Mouse (Mus musculus): ENCODE results near the gene Adamtsl4. TPM values are rescaled to one million over a fixed set of nuclear protein-coding genes. Genes with fewer than 3 reads are reported as not detected.

Adamtsl4 gene
- polyA plus RNA-seq, 1 experiment from 2014 or later, result 0.48 TPM

DNA sequence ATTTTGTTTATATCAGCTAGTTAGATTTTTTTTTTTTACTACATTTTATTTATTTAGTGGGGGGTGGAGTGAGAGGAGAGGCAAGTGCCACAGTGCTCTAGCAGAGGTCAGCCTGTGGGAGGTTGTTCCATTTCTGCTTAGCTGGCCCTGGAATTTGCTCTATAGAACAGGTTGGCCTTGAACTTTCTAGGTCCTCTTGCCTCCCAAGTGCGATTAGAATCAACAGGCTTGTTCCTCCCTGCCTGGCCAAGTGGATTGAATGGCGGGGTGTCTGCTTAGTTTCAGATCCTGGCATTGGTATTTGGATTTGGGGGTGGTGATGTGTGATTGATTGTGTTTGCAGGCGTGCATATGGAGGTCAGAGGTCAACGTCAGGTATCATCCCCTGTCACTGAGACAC is 51.6 kb downstream of the Adamtsl4 start:
- 92% methylated on average over 4 of the region's 4 CpGs for WGBS
- ATAC-seq, result no peak
- Histone ChIP-seq H3K36me3 (ENCODE audit: control insufficient read depth, insufficient read depth) (peaks cover 17% of the 10 kb centered on the region), H3K9ac (replicated peaks; ENCODE audit: low read depth, low read length) (no peak overlapping the region), H3K4me1 (replicated peaks; ENCODE audit: control insufficient read depth, insufficient read depth, low read length) (no peaks in the 10 kb centered on the region), H3K27ac (ENCODE audit: low read length) (no peak overlapping the region), H3K9me3 (ENCODE audit: control insufficient read depth, low read length) (no peaks in the 10 kb centered on the region), H3K4me2 (ENCODE audit: low read length) (no peak overlapping the region), H3K27me3 (replicated peaks; ENCODE audit: control insufficient read depth, insufficient read depth, low read length) (no peaks in the 10 kb centered on the region), H3K4me3 (replicated peaks; ENCODE audit: low read length) (no peak overlapping the region)

DNA sequence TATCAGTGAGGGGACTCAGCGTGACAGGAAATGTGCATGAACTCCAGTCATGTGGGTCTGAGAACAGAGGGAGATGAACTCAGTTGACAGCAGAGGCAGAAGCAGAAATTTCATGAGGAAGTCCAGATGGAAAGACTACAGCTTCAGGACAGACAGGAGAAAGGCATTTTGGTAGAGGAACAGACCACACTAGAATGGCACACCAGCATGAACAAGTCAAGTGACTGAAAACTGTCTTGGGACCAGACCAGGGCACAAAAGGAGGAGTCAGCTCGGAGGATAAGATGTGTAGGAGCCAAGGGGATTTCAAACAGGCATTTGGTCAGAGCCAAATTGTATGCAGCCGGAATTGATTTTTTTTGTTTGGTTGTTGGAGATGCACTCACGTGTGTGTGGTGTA is 52.1 kb downstream of the Adamtsl4 start:
- Histone ChIP-seq H3K4me1 (replicated peaks; ENCODE audit: control insufficient read depth, insufficient read depth, low read length) (no peaks in the 10 kb centered on the region), H3K36me3 (ENCODE audit: control insufficient read depth, insufficient read depth) (peaks cover 21% of the 10 kb centered on the region), H3K4me2 (ENCODE audit: low read length) (no peak overlapping the region), H3K27ac (ENCODE audit: low read length) (no peak overlapping the region), H3K27me3 (replicated peaks; ENCODE audit: control insufficient read depth, insufficient read depth, low read length) (no peaks in the 10 kb centered on the region), H3K4me3 (replicated peaks; ENCODE audit: low read length) (no peak overlapping the region), H3K9me3 (ENCODE audit: control insufficient read depth, low read length) (no peaks in the 10 kb centered on the region), H3K9ac (replicated peaks; ENCODE audit: low read depth, low read length) (no peak overlapping the region)
- 84% methylated on average over 4 of the region's 4 CpGs for WGBS
- ATAC-seq, result no peak

GRCm38 (mm10) chr3:95632648-95633588 is 54.8 kb downstream of the Adamtsl4 start:
- Histone ChIP-seq H3K27ac (ENCODE audit: low read length) (no peak overlapping the region), H3K4me2 (ENCODE audit: low read length) (no peak overlapping the region), H3K27me3 (replicated peaks; ENCODE audit: control insufficient read depth, insufficient read depth, low read length) (no peaks in the 10 kb centered on the region), H3K4me3 (replicated peaks; ENCODE audit: low read length) (no peak overlapping the region), H3K9ac (replicated peaks; ENCODE audit: low read depth, low read length) (no peak overlapping the region), H3K4me1 (replicated peaks; ENCODE audit: control insufficient read depth, insufficient read depth, low read length) (no peaks in the 10 kb centered on the region), H3K36me3 (ENCODE audit: control insufficient read depth, insufficient read depth) (peaks cover 24% of the 10 kb centered on the region), H3K9me3 (ENCODE audit: control insufficient read depth, low read length) (no peaks in the 10 kb centered on the region)
- no peak for ATAC-seq
- WGBS, result 80% methylated on average over 12 of the region's 12 CpGs

DNA sequence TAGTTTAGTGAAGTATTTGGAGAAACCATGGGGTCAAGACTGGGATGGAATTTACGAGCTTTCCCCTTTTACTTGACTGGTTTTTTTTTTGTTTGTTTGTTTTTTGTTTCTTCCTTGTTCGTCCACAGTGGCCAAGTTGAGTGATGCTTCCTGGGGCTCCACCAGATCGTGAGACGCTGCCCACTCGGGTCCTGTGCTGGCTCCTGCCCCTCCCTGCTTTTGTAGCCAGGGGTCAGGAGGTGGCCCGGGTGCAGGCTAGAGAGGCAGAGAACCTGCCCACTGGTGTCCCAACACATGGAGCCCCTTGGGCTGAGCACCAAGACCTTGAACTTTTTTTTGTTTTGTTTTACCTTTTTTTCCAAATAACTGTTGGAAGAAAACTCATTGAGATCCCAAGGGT is 56.4 kb downstream of the Adamtsl4 start:
- Histone ChIP-seq H3K9ac (replicated peaks; ENCODE audit: low read depth, low read length) (no peak overlapping the region), H3K36me3 (ENCODE audit: control insufficient read depth, insufficient read depth) (peaks cover 25% of the 10 kb centered on the region), H3K4me2 (ENCODE audit: low read length) (no peak overlapping the region), H3K9me3 (ENCODE audit: control insufficient read depth, low read length) (no peaks in the 10 kb centered on the region), H3K27me3 (replicated peaks; ENCODE audit: control insufficient read depth, insufficient read depth, low read length) (no peaks in the 10 kb centered on the region), H3K4me3 (replicated peaks; ENCODE audit: low read length) (no peak overlapping the region), H3K4me1 (replicated peaks; ENCODE audit: control insufficient read depth, insufficient read depth, low read length) (peaks cover 7% of the 10 kb centered on the region), H3K27ac (ENCODE audit: low read length) (no peak overlapping the region)
- WGBS, result 89% methylated on average over 6 of the region's 6 CpGs
- ATAC-seq, result no peak

- H3K36me3 ChIP-seq (ENCODE audit: control insufficient read depth, insufficient read depth), result peaks cover 25% of the 10 kb centered on the region
- ATAC-seq, result no peak
- H3K4me2 ChIP-seq (ENCODE audit: low read length), result no peak overlapping the region
- no peak overlapping the region for H3K27ac ChIP-seq (ENCODE audit: low read length)
- no peak overlapping the region for H3K4me3 ChIP-seq (replicated peaks; ENCODE audit: low read length)
- peaks cover 12% of the 10 kb centered on the region for H3K4me1 ChIP-seq (replicated peaks; ENCODE audit: control insufficient read depth, insufficient read depth, low read length)
- H3K9ac ChIP-seq (replicated peaks; ENCODE audit: low read depth, low read length), result no peak overlapping the region
- H3K9me3 ChIP-seq (ENCODE audit: control insufficient read depth, low read length), result no peaks in the 10 kb centered on the region
- H3K27me3 ChIP-seq (replicated peaks; ENCODE audit: control insufficient read depth, insufficient read depth, low read length), result no peaks in the 10 kb centered on the region
- 85% methylated on average over 3 of the region's 3 CpGs for WGBS
Observed at GRCm38 (mm10) chr3:95630856-95631255, 56.9 kb downstream of the Adamtsl4 start.

DNA sequence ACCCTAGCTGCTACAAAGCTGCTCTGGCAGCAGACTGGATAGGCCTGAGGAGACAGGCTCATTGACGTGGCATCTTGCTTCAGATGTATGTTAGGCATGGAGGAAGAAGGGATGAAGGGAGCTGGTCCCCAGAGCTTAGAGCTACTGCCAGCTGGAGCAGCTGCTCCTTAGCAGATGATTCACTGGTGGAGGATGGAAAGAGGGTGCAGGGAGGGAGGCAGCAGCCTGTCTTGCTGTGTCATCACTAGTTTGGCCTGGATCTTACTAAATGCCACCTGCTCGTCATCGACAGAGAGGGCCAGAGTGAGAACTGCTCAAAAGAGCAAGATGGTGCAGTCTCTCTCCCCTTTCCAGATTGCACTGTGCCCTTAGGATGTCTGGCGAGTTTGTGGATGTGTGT is 58.0 kb downstream of the Adamtsl4 start:
- no peak for ATAC-seq
- Histone ChIP-seq H3K4me2 (ENCODE audit: low read length) (no peak overlapping the region), H3K9me3 (ENCODE audit: control insufficient read depth, low read length) (no peaks in the 10 kb centered on the region), H3K27me3 (replicated peaks; ENCODE audit: control insufficient read depth, insufficient read depth, low read length) (no peaks in the 10 kb centered on the region), H3K9ac (replicated peaks; ENCODE audit: low read depth, low read length) (no peak overlapping the region), H3K4me1 (replicated peaks; ENCODE audit: control insufficient read depth, insufficient read depth, low read length) (peaks cover 15% of the 10 kb centered on the region), H3K4me3 (replicated peaks; ENCODE audit: low read length) (no peak overlapping the region), H3K36me3 (ENCODE audit: control insufficient read depth, insufficient read depth) (peaks cover 21% of the 10 kb centered on the region), H3K27ac (ENCODE audit: low read length) (no peak overlapping the region)
- WGBS, result 71% methylated on average over 4 of the region's 4 CpGs

DNA sequence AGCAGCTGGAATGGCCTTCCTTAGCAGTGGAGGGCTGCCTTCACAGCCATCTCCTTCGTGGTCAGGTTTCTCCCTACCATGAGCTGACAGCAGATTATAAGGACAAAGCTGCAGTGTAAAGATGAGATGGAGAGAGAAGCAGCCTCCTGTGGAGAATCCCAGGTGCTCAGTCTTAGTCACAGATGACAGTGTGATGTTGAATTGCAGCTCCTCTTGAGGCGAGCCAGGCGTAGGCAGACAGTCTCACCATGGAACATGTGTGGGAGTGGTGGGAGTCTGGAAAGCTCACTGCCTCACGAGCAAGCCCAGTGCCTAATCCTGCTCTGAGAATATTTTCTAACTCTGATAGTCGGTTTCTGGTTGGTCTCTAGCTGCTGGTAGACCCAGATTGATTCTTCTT is 60.0 kb downstream of the Adamtsl4 start:
- no peak overlapping the region for H3K4me3 ChIP-seq (replicated peaks; ENCODE audit: low read length)
- no peak overlapping the region for H3K9ac ChIP-seq (replicated peaks; ENCODE audit: low read depth, low read length)
- 91% methylated on average over 5 of the region's 5 CpGs for WGBS
- H3K27ac ChIP-seq (ENCODE audit: low read length), result no peak overlapping the region
- no peak for ATAC-seq
- peaks cover 15% of the 10 kb centered on the region for H3K36me3 ChIP-seq (ENCODE audit: control insufficient read depth, insufficient read depth)
- H3K9me3 ChIP-seq (ENCODE audit: control insufficient read depth, low read length), result no peaks in the 10 kb centered on the region
- H3K4me2 ChIP-seq (ENCODE audit: low read length), result no peak overlapping the region
- peaks cover 15% of the 10 kb centered on the region for H3K4me1 ChIP-seq (replicated peaks; ENCODE audit: control insufficient read depth, insufficient read depth, low read length)
- no peaks in the 10 kb centered on the region for H3K27me3 ChIP-seq (replicated peaks; ENCODE audit: control insufficient read depth, insufficient read depth, low read length)

Small RNA genes within 50 kb of the gene (microRNA-seq; reads per million reads assigned to microRNA genes)
- not detected for gene Mir7014

Other genes starting within 250 kb of the Adamtsl4 start
- 3.2 and 8.4 TPM in 2 replicates for gene Ctsk, start 188.7 kb downstream of the Adamtsl4 start, polyA plus RNA-seq (2015; fragmentation: Nextera tagmentation; extraction: Ambion mirVana)
- gene Ctss, start 161.1 kb downstream of the Adamtsl4 start, polyA plus RNA-seq (2015; fragmentation: Nextera tagmentation; extraction: Ambion mirVana), result 11.0 and 11.1 TPM in 2 replicates
- not detected in 2 replicates for gene Hormad1, start 128.2 kb downstream of the Adamtsl4 start, polyA plus RNA-seq (2015; fragmentation: Nextera tagmentation; extraction: Ambion mirVana)
- gene Golph3l, start 99.0 kb downstream of the Adamtsl4 start, polyA plus RNA-seq (2015; fragmentation: Nextera tagmentation; extraction: Ambion mirVana), result 33.3 and 39.8 TPM in 2 replicates
- 113 and 124 TPM in 2 replicates for gene Ensa, start 62.9 kb downstream of the Adamtsl4 start, polyA plus RNA-seq (2015; fragmentation: Nextera tagmentation; extraction: Ambion mirVana)
- 43.4 and 48.3 TPM in 2 replicates for gene Mcl1, start 29.1 kb downstream of the Adamtsl4 start, polyA plus RNA-seq (2015; fragmentation: Nextera tagmentation; extraction: Ambion mirVana)
- 7.9 and 11.0 TPM in 2 replicates for gene Ecm1, start 51.7 kb upstream of the Adamtsl4 start, polyA plus RNA-seq (2015; fragmentation: Nextera tagmentation; extraction: Ambion mirVana)
- gene Tars2, start 72.3 kb upstream of the Adamtsl4 start, polyA plus RNA-seq (2015; fragmentation: Nextera tagmentation; extraction: Ambion mirVana), result 49.5 and 53.0 TPM in 2 replicates
- 23.5 and 29.0 TPM in 2 replicates for gene Rprd2, start 130.9 kb upstream of the Adamtsl4 start, polyA plus RNA-seq (2015; fragmentation: Nextera tagmentation; extraction: Ambion mirVana)
- 47.2 and 49.1 TPM in 2 replicates for gene Prpf3, start 168.0 kb upstream of the Adamtsl4 start, polyA plus RNA-seq (2015; fragmentation: Nextera tagmentation; extraction: Ambion mirVana)
- 243 and 277 TPM in 2 replicates for gene Mrps21, start 183.6 kb upstream of the Adamtsl4 start, polyA plus RNA-seq (2015; fragmentation: Nextera tagmentation; extraction: Ambion mirVana)
- gene Ciart, start 194.3 kb upstream of the Adamtsl4 start, polyA plus RNA-seq (2015; fragmentation: Nextera tagmentation; extraction: Ambion mirVana), result 4.1 and 5.7 TPM in 2 replicates
- gene BC028528, start 204.1 kb upstream of the Adamtsl4 start, polyA plus RNA-seq (2015; fragmentation: Nextera tagmentation; extraction: Ambion mirVana), result 13.8 and 14.4 TPM in 2 replicates
- gene Aph1a, start 206.1 kb upstream of the Adamtsl4 start, polyA plus RNA-seq (2015; fragmentation: Nextera tagmentation; extraction: Ambion mirVana), result 35.6 and 35.9 TPM in 2 replicates
- gene Car14, start 216.8 kb upstream of the Adamtsl4 start, polyA plus RNA-seq (2015; fragmentation: Nextera tagmentation; extraction: Ambion mirVana), result 9.4 and 10.2 TPM in 2 replicates
- 185 and 205 TPM in 2 replicates for gene Anp32e, start 241.3 kb upstream of the Adamtsl4 start, polyA plus RNA-seq (2015; fragmentation: Nextera tagmentation; extraction: Ambion mirVana)